Comparison of ENCODE assay signal across 8 mouse cellular contexts in genomic region chr2:92182146-92182756, GRCm38 (mm10).
DNase-seq lines count a peak whose midpoint lies in the region; ATAC-seq and TF ChIP-seq lines count a peak whose summit lies in the region.

No protein-coding gene starts in this region.

- no peak for ATAC-seq in lung, postnatal 0 days
- ATAC-seq in limb, embryonic 15.5 days (ENCODE audit: insufficient number of reproducible peaks, low FRiP score, low TSS enrichment, low read depth), result no peak
- ATAC-seq in stomach, embryonic 14.5 days (ENCODE audit: insufficient number of reproducible peaks, insufficient read depth, low FRiP score, low read depth), result no peak

- H3K27ac ChIP-seq in lung, postnatal 0 days (ENCODE audit: low read length), result peak overlapping the region; percentile 96
- H3K27ac ChIP-seq in embryonic fibroblast, embryonic 13.5 days (ENCODE audit: insufficient read depth, low read length), result peak overlapping the region; percentile 49; the same call in 1 of the 2 replicates
- peak overlapping the region; percentile 100 for H3K27ac ChIP-seq in limb, embryonic 15.5 days
- peak overlapping the region; percentile 99 for H3K27ac ChIP-seq in stomach, embryonic 14.5 days (ENCODE audit: low read length)

- H3K4me3 ChIP-seq in lung, postnatal 0 days (ENCODE audit: low read depth, low read length), result peak overlapping the region; percentile 90
- peak overlapping the region; percentile 48 for H3K4me3 ChIP-seq in embryonic fibroblast, embryonic 13.5 days (ENCODE audit: insufficient read depth, low read length)
- H3K4me3 ChIP-seq in limb, embryonic 15.5 days, result peak overlapping the region; percentile 82
- peak overlapping the region; percentile 80 for H3K4me3 ChIP-seq in stomach, embryonic 14.5 days (ENCODE audit: low read depth, low read length)

- H3K4me1 ChIP-seq in lung, postnatal 0 days (ENCODE audit: insufficient read depth, low read depth, low read length), result peaks cover 8% of the 10 kb centered on the region; the same call in 1 of the 2 replicates
- peaks cover 3% of the 10 kb centered on the region; the same call in 1 of the 2 replicates for H3K4me1 ChIP-seq in embryonic fibroblast, embryonic 13.5 days (ENCODE audit: control insufficient read depth, insufficient read depth, low read length)
- peaks cover 22% of the 10 kb centered on the region for H3K4me1 ChIP-seq in limb, embryonic 15.5 days
- H3K4me1 ChIP-seq in stomach, embryonic 14.5 days (ENCODE audit: control insufficient read depth, insufficient read depth, low read length), result peaks cover 18% of the 10 kb centered on the region

- TF ChIP-seq CTCF in lung, postnatal 0 days (IDR thresholded peaks at IDR 0.05), result no peak
- no peak for TF ChIP-seq CTCF in embryonic fibroblast, embryonic 13.5 days (IDR thresholded peaks at IDR 0.05; ENCODE audit: borderline replicate concordance, insufficient read depth, low read length)

- H3K9ac ChIP-seq in lung, postnatal 0 days (replicated peaks; ENCODE audit: low read depth), result peak overlapping the region; percentile 66
- H3K9ac ChIP-seq in limb, embryonic 15.5 days, result peak overlapping the region; percentile 90
- peak overlapping the region; percentile 90; the same call in 1 of the 2 replicates for H3K9ac ChIP-seq in stomach, embryonic 14.5 days (replicated peaks; ENCODE audit: low read depth, low read length)

- 7% methylated on average over 11 of the region's 11 CpGs for WGBS in lung, postnatal 0 days
- WGBS in limb, embryonic 15.5 days, result 2% methylated on average over 11 of the region's 11 CpGs
- 3% methylated on average over 11 of the region's 11 CpGs for WGBS in stomach, embryonic 14.5 days

- no peaks in the 10 kb centered on the region for H3K36me3 ChIP-seq in lung, postnatal 0 days (ENCODE audit: insufficient read depth, low read length)
- no peaks in the 10 kb centered on the region for H3K36me3 ChIP-seq in limb, embryonic 15.5 days
- no peaks in the 10 kb centered on the region for H3K36me3 ChIP-seq in stomach, embryonic 14.5 days (ENCODE audit: control insufficient read depth, insufficient read depth, low read length)

- TF ChIP-seq EP300 in lung, postnatal 0 days (IDR thresholded peaks at IDR 0.05), result no peak

- H3K9me3 ChIP-seq in lung, postnatal 0 days (ENCODE audit: low read length), result no peaks in the 10 kb centered on the region
- H3K9me3 ChIP-seq in limb, embryonic 15.5 days, result no peaks in the 10 kb centered on the region
- no peaks in the 10 kb centered on the region for H3K9me3 ChIP-seq in stomach, embryonic 14.5 days (ENCODE audit: control insufficient read depth, low read depth, low read length)

- TF ChIP-seq POLR2A in embryonic fibroblast, embryonic 13.5 days (IDR thresholded peaks at IDR 0.05; ENCODE audit: low read depth, low read length), result no peak

- no peak for DNase-seq in lung, postnatal 0 days (ENCODE audit: low spot score)
- DNase-seq in lung, postnatal 4 days, result no peak
- DNase-seq in urinary bladder, adult 18-20 months (ENCODE audit: low spot score in 2 of 2), result no peak
- DNase-seq in urinary bladder, adult 2 months (ENCODE audit: low spot score), result no peak
- DNase-seq in spleen, postnatal 10 days (ENCODE audit: low spot score in 2 of 2), result no peak

- peak overlapping the region; percentile 86 for H3K4me2 ChIP-seq in lung, postnatal 0 days (replicated peaks; ENCODE audit: low read depth, low read length)
- H3K4me2 ChIP-seq in limb, embryonic 15.5 days, result peak overlapping the region; percentile 80
- H3K4me2 ChIP-seq in stomach, embryonic 14.5 days (replicated peaks; ENCODE audit: low read depth, low read length), result peak overlapping the region; percentile 81

- H3K27me3 ChIP-seq in lung, postnatal 0 days (replicated peaks; ENCODE audit: insufficient read depth, low read length), result no peaks in the 10 kb centered on the region
- no peaks in the 10 kb centered on the region for H3K27me3 ChIP-seq in limb, embryonic 15.5 days
- H3K27me3 ChIP-seq in stomach, embryonic 14.5 days (ENCODE audit: control insufficient read depth, insufficient read depth, low read length), result no peaks in the 10 kb centered on the region

Comparison
In these comparisons a context has a peak if more than half of its experiments do, and no peak if none do; other contexts are left out.
1. H3K27ac ChIP-seq: peak in every context shown above with its lines; median percentile 100 in limb, embryonic 15.5 days; 99 in stomach, embryonic 14.5 days; 96 in lung, postnatal 0 days; 49 in embryonic fibroblast, embryonic 13.5 days.